Comparison of ENCODE assay signal across 22 mouse cellular contexts in genomic region chrX:104543919-104544595, GRCm38 (mm10).
DNase-seq lines count a peak whose midpoint lies in the region; ATAC-seq and TF ChIP-seq lines count a peak whose summit lies in the region.
"Had no signal": no experiment of that assay in that cellular context is flagged by ENCODE, and none has a peak within 500 bp of the region (broad histone marks: within the 10 kb centered on the region; RNA-seq: fewer than 3 reads in every experiment).

No protein-coding gene starts in this region.

- H3K27ac ChIP-seq in liver, embryonic 12.5 days, result peak overlapping the region; percentile 80
- peak overlapping the region; percentile 28 for H3K27ac ChIP-seq in liver, embryonic 16.5 days (ENCODE audit: low read length)
- H3K27ac ChIP-seq in intestine, postnatal 0 days (ENCODE audit: low read depth, low read length), result no peak overlapping the region
- no peak overlapping the region for H3K27ac ChIP-seq in cerebellum, adult 2 months (ENCODE audit: insufficient read depth, low read length)
- H3K27ac ChIP-seq: embryonic facial prominence, embryonic 13.5 days; forebrain, embryonic 10.5 days; heart, embryonic 10.5 days; hindbrain, embryonic 12.5 days had no signal

- peaks cover 26% of the 10 kb centered on the region for H3K4me1 ChIP-seq in liver, embryonic 12.5 days
- peaks cover 5% of the 10 kb centered on the region for H3K4me1 ChIP-seq in liver, embryonic 16.5 days (ENCODE audit: control insufficient read depth, low read depth, low read length)
- H3K4me1 ChIP-seq in intestine, postnatal 0 days (replicated peaks; ENCODE audit: control insufficient read depth, insufficient read depth, low read length), result no peaks in the 10 kb centered on the region
- H3K4me1 ChIP-seq in cerebellum, adult 2 months (ENCODE audit: control insufficient read depth, insufficient read depth, low read length), result no peaks in the 10 kb centered on the region
- H3K4me1 ChIP-seq: embryonic facial prominence, embryonic 13.5 days; forebrain, embryonic 10.5 days; heart, embryonic 10.5 days; hindbrain, embryonic 12.5 days had no signal

- H3K9me3 ChIP-seq in liver, embryonic 12.5 days (replicated peaks), result no peaks in the 10 kb centered on the region
- no peaks in the 10 kb centered on the region for H3K9me3 ChIP-seq in liver, embryonic 16.5 days (replicated peaks; ENCODE audit: control insufficient read depth, low read length)
- H3K9me3 ChIP-seq in intestine, postnatal 0 days (ENCODE audit: control insufficient read depth), result no peaks in the 10 kb centered on the region
- H3K9me3 ChIP-seq: embryonic facial prominence, embryonic 13.5 days; forebrain, embryonic 10.5 days; heart, embryonic 10.5 days; hindbrain, embryonic 12.5 days had no signal

- H3K4me3 ChIP-seq in liver, embryonic 12.5 days, result no peak overlapping the region
- no peak overlapping the region for H3K4me3 ChIP-seq in liver, embryonic 16.5 days (ENCODE audit: low read depth, low read length)
- H3K4me3 ChIP-seq in intestine, postnatal 0 days (ENCODE audit: low read depth, low read length), result no peak overlapping the region
- H3K4me3 ChIP-seq in cerebellum, adult 2 months (replicated peaks; ENCODE audit: insufficient read depth, low read depth, low read length), result no peak overlapping the region
- H3K4me3 ChIP-seq: embryonic facial prominence, embryonic 13.5 days; forebrain, embryonic 10.5 days; heart, embryonic 10.5 days; hindbrain, embryonic 12.5 days had no signal

- peak; percentile 87 for ATAC-seq in liver, embryonic 12.5 days
- peak; percentile 81 for ATAC-seq in liver, embryonic 16.5 days (ENCODE audit: low read depth)
- ATAC-seq in intestine, postnatal 0 days, result no peak
- ATAC-seq: forebrain, embryonic 14.5 days; hindbrain, embryonic 16.5 days had no signal

- peak overlapping the region; percentile 14; the same call in 1 of the 2 replicates for H3K4me2 ChIP-seq in liver, embryonic 12.5 days
- no peak overlapping the region for H3K4me2 ChIP-seq in liver, embryonic 16.5 days (ENCODE audit: low read depth, low read length)
- no peak overlapping the region for H3K4me2 ChIP-seq in intestine, postnatal 0 days (replicated peaks; ENCODE audit: low read depth)
- H3K4me2 ChIP-seq: embryonic facial prominence, embryonic 13.5 days; hindbrain, embryonic 12.5 days had no signal

- no peak for TF ChIP-seq POLR2A in cerebellum, adult 2 months (IDR thresholded peaks at IDR 0.05; ENCODE audit: borderline replicate concordance, insufficient read depth, low read length)

- WGBS in liver, embryonic 12.5 days (ENCODE audit: insufficient replicate concordance), result 56% methylated on average over 4 of the region's 4 CpGs
- 40% methylated on average over 4 of the region's 4 CpGs for WGBS in liver, embryonic 16.5 days (ENCODE audit: insufficient replicate concordance)
- 75% methylated on average over 4 of the region's 4 CpGs for WGBS in intestine, postnatal 0 days
- 68% methylated on average over 4 of the region's 4 CpGs for WGBS in cerebellum, adult 2 months

- H3K9ac ChIP-seq in liver, embryonic 12.5 days, result no peak overlapping the region
- H3K9ac ChIP-seq in liver, embryonic 16.5 days (ENCODE audit: low read depth, low read length), result no peak overlapping the region
- H3K9ac ChIP-seq in intestine, postnatal 0 days (ENCODE audit: low read depth, low read length), result no peak overlapping the region
- H3K9ac ChIP-seq: embryonic facial prominence, embryonic 13.5 days; hindbrain, embryonic 12.5 days had no signal

- H3K27me3 ChIP-seq in liver, embryonic 12.5 days (replicated peaks), result 0 out of 2 replicates have a peak, but pooled peaks cover 11% of the 10 kb centered on the region
- H3K27me3 ChIP-seq in liver, embryonic 16.5 days (ENCODE audit: control insufficient read depth, insufficient read depth, low read depth, low read length), result no peaks in the 10 kb centered on the region
- no peaks in the 10 kb centered on the region for H3K27me3 ChIP-seq in intestine, postnatal 0 days (replicated peaks; ENCODE audit: control insufficient read depth, insufficient read depth, low read length)
- H3K27me3 ChIP-seq in cerebellum, adult 2 months (ENCODE audit: control insufficient read depth, insufficient read depth, low read length), result no peaks in the 10 kb centered on the region
- H3K27me3 ChIP-seq: CH12.LX had no signal

- TF ChIP-seq CTCF in intestine, postnatal 0 days (IDR thresholded peaks at IDR 0.05; ENCODE audit: low read depth), result no peak
- no peak for TF ChIP-seq CTCF in cerebellum, adult 2 months (IDR thresholded peaks at IDR 0.05; ENCODE audit: borderline replicate concordance, insufficient read depth, low read depth, low read length)

- DNase-seq in c-Kit-positive CD71-positive TER-119-positive erythroid progenitor cells, embryonic 14.5 days (ENCODE audit: low spot score), result peak; percentile 42
- DNase-seq in thymus, postnatal 14 days, result no peak
- DNase-seq in cerebellum, adult 2 months, result no peak
- DNase-seq: adrenal gland, adult 2 months; adrenal gland, postnatal 36 days; cerebellum, adult 11 months; cerebellum, adult 9-10 months; cerebellum, postnatal 36 days; gastrocnemius, postnatal 36 days; heart, adult 11 months; heart, postnatal 10 days; heart, postnatal 4 days had no signal

- H3K36me3 ChIP-seq in liver, embryonic 12.5 days, result no peaks in the 10 kb centered on the region
- H3K36me3 ChIP-seq in liver, embryonic 16.5 days (ENCODE audit: control insufficient read depth, insufficient read depth), result no peaks in the 10 kb centered on the region
- no peaks in the 10 kb centered on the region for H3K36me3 ChIP-seq in intestine, postnatal 0 days (ENCODE audit: control insufficient read depth, insufficient read depth)
- H3K36me3 ChIP-seq: embryonic facial prominence, embryonic 13.5 days; forebrain, embryonic 10.5 days; heart, embryonic 10.5 days; hindbrain, embryonic 12.5 days had no signal

Comparison
In these comparisons a context has a peak if more than half of its experiments do, and no peak if none do; other contexts are left out.
1. H3K27ac ChIP-seq: peak in liver, embryonic 12.5 days (single experiment) and liver, embryonic 16.5 days (single experiment); none in intestine, postnatal 0 days (single experiment) and cerebellum, adult 2 months (single experiment).